Mouse (Mus musculus) splenic B cell, adult 2 months (primary cell): ENCODE data around the gene Mb.
"Not testable (repeated sequence)": the region's sequence is repeated elsewhere in the genome, so short reads cannot be mapped to it uniquely, and the experiment has no call there.

Source experiments
- DNase-seq: peaks from one replicate; pipeline ENCODE4 v3.0.0-alpha.2; 2011; ENCODE audit warnings: low read depth, low spot score
- H3K27me3 ChIP-seq: 2 replicates; pipeline ENCODE4 v1.6.1; 2012; ENCODE audit warnings: mild to moderate bottlenecking, low read length, moderate library complexity, mixed read lengths; ENCODE audit not compliant: control insufficient read depth, poor library complexity, insufficient read depth, severe bottlenecking
- H3K36me3 ChIP-seq: 2 replicates; pipeline ENCODE4 v1.6.1; 2012; ENCODE audit warnings: mild to moderate bottlenecking, low read length, moderate library complexity, mixed read lengths; ENCODE audit not compliant: control insufficient read depth, poor library complexity, insufficient read depth, severe bottlenecking

Mb gene

DNA sequence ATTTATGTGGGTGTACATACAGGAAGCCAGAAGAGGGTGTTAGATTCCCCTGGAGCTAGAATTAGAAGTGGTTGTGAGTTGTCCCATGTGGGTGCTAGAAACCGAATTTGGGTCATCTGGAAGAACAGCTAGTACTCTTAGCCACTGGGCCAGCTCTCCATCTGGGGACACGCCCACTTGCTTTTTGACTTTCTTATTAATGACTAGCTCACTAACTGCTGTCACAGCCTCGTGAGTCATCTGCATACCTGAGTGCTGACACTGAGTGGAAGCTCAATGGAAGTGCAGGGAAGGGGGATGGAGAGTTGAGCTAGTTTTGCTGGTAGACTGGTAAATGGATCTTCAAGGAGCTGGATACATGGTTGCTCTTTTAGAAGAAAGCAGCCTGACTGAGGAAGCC, 26.1 kb upstream of the Mb start:
- Histone ChIP-seq H3K27me3 (no peaks in the 10 kb centered on the region), H3K36me3 (no peaks in the 10 kb centered on the region)
- DNase-seq, result no peak

DNA sequence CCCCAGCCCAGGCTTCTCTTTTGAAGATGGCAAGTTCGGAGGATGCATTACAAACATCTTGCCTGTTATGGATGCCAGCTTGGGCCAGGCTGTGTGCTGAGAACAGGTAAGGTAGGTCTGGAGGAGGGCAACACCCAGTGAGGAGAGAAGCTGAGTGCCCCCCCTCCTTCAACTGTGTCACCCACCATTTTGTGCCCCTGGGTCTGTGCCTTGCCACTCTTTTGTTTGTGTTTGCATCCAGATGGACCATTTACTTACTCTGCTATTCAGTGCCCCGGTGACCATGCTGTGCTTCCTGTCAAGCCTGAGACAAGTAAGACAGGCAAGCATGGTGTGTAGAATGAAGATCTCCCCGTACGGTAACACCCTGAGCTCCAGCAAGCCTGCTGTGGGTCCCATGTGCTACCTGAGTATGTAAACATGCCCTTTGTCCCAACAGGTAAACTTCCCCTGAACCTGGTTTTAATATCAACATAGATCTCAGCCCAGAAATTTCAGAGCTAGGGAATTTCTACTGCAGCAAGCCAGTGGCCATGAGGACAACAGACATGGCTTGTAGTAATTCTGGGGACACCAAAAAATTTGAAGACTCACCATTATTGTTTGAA, 22.2 kb upstream of the Mb start:
- no peaks in the 10 kb centered on the region for H3K36me3 ChIP-seq
- no peak for DNase-seq
- H3K27me3 ChIP-seq, result no peaks in the 10 kb centered on the region

DNA sequence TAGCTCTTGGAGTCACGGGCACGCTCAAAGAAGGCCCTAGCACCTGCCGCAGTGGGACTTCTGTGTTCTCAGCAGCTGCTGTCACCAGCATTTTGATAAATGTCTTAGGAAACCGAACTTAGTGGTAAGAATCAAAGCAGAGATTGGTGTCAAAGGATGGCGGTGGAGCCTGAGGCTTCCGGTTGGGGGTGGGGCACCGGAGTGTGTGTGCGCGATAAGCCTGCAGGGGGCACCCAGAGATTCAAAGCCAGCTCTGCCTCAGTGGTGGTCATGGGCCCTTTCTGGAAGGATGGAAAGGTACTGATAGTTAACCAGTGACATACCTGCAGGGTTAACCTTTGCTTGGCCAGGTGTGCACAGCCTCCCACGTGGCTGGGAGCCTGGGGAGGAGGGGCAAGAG, 21.0 kb upstream of the Mb start:
- Histone ChIP-seq H3K36me3 (no peaks in the 10 kb centered on the region), H3K27me3 (no peaks in the 10 kb centered on the region)
- DNase-seq, result no peak

- H3K27me3 ChIP-seq, result no peaks in the 10 kb centered on the region
- no peaks in the 10 kb centered on the region for H3K36me3 ChIP-seq
- DNase-seq, result no peak
Measured at GRCm38 (mm10) chr15:77070745-77071268, 20.3 kb upstream of the Mb start.

DNA sequence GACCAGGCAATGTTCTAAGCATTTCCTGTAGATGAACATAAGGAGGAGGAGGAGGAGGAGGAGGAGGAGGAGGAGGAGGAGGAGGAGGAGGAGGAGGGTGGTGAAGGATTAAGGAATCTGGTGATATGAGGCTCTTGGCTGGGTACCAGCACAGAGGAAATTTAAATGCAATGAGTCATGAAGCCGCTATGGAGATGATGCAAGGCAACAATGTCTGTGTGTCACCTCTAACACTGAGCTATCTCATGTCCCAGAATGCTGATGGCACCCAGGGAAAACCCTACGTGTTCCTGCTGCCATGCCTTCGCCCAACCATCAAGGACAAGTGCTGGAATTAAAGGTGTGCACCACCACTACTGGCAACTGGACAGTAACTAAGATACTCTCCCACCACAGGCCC, 18.5 kb upstream of the Mb start:
- no peaks in the 10 kb centered on the region for H3K27me3 ChIP-seq
- H3K36me3 ChIP-seq, result no peaks in the 10 kb centered on the region
- no peak for DNase-seq

DNA sequence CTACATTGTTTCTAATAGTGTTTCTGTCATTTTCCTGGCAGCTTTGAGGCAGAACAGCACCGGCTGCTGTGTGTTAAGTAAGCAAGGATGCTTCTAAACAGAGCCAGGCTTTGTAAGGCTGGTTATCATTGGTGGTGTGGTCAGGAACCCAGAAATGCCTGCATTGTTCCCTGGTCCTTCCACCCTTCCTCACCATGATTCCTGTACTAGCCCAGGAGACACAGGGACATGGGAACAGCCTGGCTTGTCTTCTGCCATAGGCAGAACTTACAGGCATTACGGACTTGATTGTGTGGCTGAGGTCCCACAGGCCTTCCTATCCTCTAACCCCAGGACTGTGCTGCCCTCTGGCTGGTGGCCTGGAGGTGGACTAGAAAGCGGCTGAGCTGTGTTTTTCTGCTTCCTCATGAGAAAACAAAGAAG, 18.0 kb upstream of the Mb start:
- Histone ChIP-seq H3K27me3 (no peaks in the 10 kb centered on the region), H3K36me3 (no peaks in the 10 kb centered on the region)
- DNase-seq, result no peak

- no peak for DNase-seq
- H3K27me3 ChIP-seq, result no peaks in the 10 kb centered on the region
- no peaks in the 10 kb centered on the region for H3K36me3 ChIP-seq
Measured at GRCm38 (mm10) chr15:77066233-77066632, 15.8 kb upstream of the Mb start.

DNA sequence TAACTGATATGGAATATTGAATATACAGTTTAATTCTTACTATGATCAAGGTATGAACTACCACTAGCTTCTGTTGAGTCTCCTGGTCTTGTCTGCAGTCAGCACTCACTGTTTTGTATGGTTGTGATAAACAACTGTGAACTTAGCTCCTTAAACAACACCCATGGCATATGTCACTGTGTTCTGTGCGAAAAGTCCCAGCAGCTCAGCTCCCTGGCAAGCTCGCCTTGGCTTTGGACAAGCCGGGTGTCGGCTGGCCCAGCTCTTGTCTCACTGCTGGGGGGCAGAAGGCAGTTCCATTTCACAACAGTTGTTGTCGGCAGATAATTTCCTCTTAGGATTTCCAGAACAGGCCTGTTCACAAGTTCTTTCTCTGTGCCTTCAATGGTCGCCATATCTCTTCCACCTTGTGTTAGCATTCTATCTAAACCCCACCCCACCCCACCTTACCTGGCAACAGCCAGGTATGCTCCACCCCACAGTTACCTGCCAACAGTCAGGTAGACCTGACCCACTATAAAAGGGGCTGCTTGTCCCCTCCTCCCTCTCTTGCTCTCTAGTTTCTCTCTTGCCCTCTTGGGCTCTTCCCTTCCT, 14.9 kb upstream of the Mb start:
- no peaks in the 10 kb centered on the region for H3K27me3 ChIP-seq
- DNase-seq, result no peak
- no peaks in the 10 kb centered on the region for H3K36me3 ChIP-seq

- no peak for DNase-seq
- Histone ChIP-seq H3K36me3 (no peaks in the 10 kb centered on the region), H3K27me3 (no peaks in the 10 kb centered on the region)
Measured at GRCm38 (mm10) chr15:77062746-77063145, 12.3 kb upstream of the Mb start.

DNA sequence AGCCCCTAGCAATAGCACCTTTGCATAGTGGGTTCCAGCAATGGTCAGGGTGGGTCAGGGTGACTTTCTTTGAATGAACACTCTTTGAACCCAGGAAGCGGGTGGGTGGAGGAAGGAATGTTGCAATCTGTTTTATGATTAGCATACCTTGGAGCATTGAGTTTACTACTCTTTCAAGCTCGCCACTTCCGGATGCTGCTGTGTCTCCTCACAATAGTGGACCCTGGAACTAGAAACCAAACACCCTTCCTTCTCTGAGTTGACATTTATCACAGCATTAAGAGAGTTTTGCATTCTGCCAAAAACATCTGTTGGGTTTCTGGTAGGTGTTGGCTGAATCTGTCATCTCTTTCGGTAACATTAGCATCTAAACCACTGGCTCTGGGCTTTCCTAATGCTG, 8.9 kb upstream of the Mb start:
- not testable (repeated sequence) for H3K36me3 ChIP-seq, H3K27me3 ChIP-seq, DNase-seq

- no peaks in the 10 kb centered on the region for H3K36me3 ChIP-seq
- no peak for DNase-seq
- no peaks in the 10 kb centered on the region for H3K27me3 ChIP-seq
Measured at GRCm38 (mm10) chr15:77058566-77058965, 8.1 kb upstream of the Mb start.

- no peaks in the 10 kb centered on the region for H3K27me3 ChIP-seq
- H3K36me3 ChIP-seq, result no peaks in the 10 kb centered on the region
- no peak for DNase-seq
Measured at GRCm38 (mm10) chr15:77056791-77057051, 6.3 kb upstream of the Mb start.

- no peak for DNase-seq
- no peaks in the 10 kb centered on the region for H3K27me3 ChIP-seq
- H3K36me3 ChIP-seq, result no peaks in the 10 kb centered on the region
Measured at GRCm38 (mm10) chr15:77056001-77056790, 5.7 kb upstream of the Mb start.

GRCm38 (mm10) chr15:77054611-77055175, 4.2 kb upstream of the Mb start:
- no peak for DNase-seq
- Histone ChIP-seq H3K27me3 (no peaks in the 10 kb centered on the region), H3K36me3 (no peaks in the 10 kb centered on the region)

- H3K36me3 ChIP-seq, result no peaks in the 10 kb centered on the region
- no peaks in the 10 kb centered on the region for H3K27me3 ChIP-seq
- no peak for DNase-seq
Measured at GRCm38 (mm10) chr15:77053021-77053420, 2.6 kb upstream of the Mb start.
